Mouse (Mus musculus) bone marrow macrophage, adult 2 months (primary cell): ENCODE measurements around the gene Gm10320.

Experiments used
- CTCF ChIP-seq: IDR thresholded peaks from 2 replicates; pipeline ENCODE4 v1.5.1; 2012; ENCODE audit warnings: low read depth, mild to moderate bottlenecking, low read length, moderate library complexity
- POLR2A ChIP-seq: IDR thresholded peaks from 2 replicates; pipeline ENCODE4 v1.6.1; 2012; ENCODE audit warnings: mild to moderate bottlenecking, low read depth, low read length, borderline replicate concordance

DNA sequence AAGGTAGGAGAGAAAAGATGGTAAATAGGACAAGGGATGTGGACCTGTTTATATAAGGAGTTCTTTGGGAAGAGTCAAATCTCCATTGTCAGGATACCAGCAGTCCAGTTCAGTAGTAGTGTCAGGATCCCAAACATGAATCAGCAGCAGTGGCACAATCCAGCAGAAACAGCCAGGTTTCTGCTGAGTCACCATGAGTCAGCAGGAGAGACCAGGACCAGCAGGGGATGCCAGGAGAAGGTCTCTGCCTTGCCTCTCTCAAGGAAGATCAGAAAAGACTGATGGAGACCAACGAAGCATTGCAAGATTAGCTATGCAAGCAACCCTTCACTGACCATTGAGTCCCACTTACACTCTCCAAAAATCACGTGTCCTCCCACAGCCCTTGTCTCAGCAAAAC, 35.4 kb downstream of the Gm10320 start:
- TF ChIP-seq CTCF (no peak), POLR2A (no peak)
